Mouse (Mus musculus): ENCODE measurements at regions not wholly inside any gene's neighbourhood (a gene's known extent, or its start where the extent isn't known, plus 50 kb on each side); places are given as distances from the start of the nearest gene placed in this dataset.
A peak's percentile ranks its signal among the peaks of the same experiment; 100 is the strongest.

GRCm38 (mm10) chr13:28450699-28451445 lies 193.5 kb downstream of the Gm11361 start:
- DNase-seq: no peak

GRCm38 (mm10) chr13:28449026-28449425 lies 191.7 kb downstream of the Gm11361 start:
- no peak for DNase-seq

GRCm38 (mm10) chr13:28442250-28442649 lies 184.9 kb downstream of the Gm11361 start:
- no peak for DNase-seq

- DNase-seq: no peak
Measured at GRCm38 (mm10) chr13:28433445-28433844, 176.1 kb downstream of the Gm11361 start.

GRCm38 (mm10) chr13:28432017-28432416 lies 174.7 kb downstream of the Gm11361 start:
- no peak for DNase-seq

- DNase-seq: no peak
Measured at GRCm38 (mm10) chr13:28426085-28426484, 168.8 kb downstream of the Gm11361 start.

- no peak for DNase-seq
Measured at GRCm38 (mm10) chr13:28425116-28425515, 167.8 kb downstream of the Gm11361 start.

- DNase-seq: no peak
Measured at GRCm38 (mm10) chr13:28424446-28425059, 167.2 kb downstream of the Gm11361 start.

- DNase-seq: no peak
Measured at GRCm38 (mm10) chr13:28421309-28421708, 164.0 kb downstream of the Gm11361 start.

GRCm38 (mm10) chr13:28420636-28421035 lies 163.3 kb downstream of the Gm11361 start:
- no peak for DNase-seq

GRCm38 (mm10) chr13:28419950-28420381 lies 162.6 kb downstream of the Gm11361 start:
- peak; percentile 37 for DNase-seq

GRCm38 (mm10) chr13:28418936-28419681 lies 161.8 kb downstream of the Gm11361 start:
- DNase-seq: peak; percentile 13

GRCm38 (mm10) chr13:28417929-28418881 lies 160.9 kb downstream of the Gm11361 start:
- DNase-seq: peak; percentile 54

GRCm38 (mm10) chr13:28417431-28417928 lies 160.2 kb downstream of the Gm11361 start:
- DNase-seq: peak; percentile 17

- no peak for DNase-seq
Measured at GRCm38 (mm10) chr13:28416887-28417286, 159.6 kb downstream of the Gm11361 start.

- DNase-seq: peak; percentile 12
Measured at GRCm38 (mm10) chr13:28416231-28416630, 158.9 kb downstream of the Gm11361 start.

GRCm38 (mm10) chr13:28415769-28416168 lies 158.4 kb downstream of the Gm11361 start:
- no peak for DNase-seq

GRCm38 (mm10) chr13:28410324-28410723 lies 153.0 kb downstream of the Gm11361 start:
- no peak for DNase-seq

- no peak for DNase-seq
Measured at GRCm38 (mm10) chr13:28409609-28409902, 152.2 kb downstream of the Gm11361 start.

- DNase-seq: no peak
Measured at GRCm38 (mm10) chr13:28408868-28409608, 151.7 kb downstream of the Gm11361 start.

GRCm38 (mm10) chr13:28400459-28400858 lies 143.1 kb downstream of the Gm11361 start:
- no peak for DNase-seq

All from gastrocnemius, postnatal 10 days (tissue).